Mouse (Mus musculus) lung, embryonic 16.5 days (tissue): ENCODE data around the gene Tenm4. TPM values are rescaled to one million over a fixed set of nuclear protein-coding genes. Genes with fewer than 3 reads are reported as not detected.
A peak's percentile ranks its signal among the peaks of the same experiment; 100 is the strongest.

ENCODE experiments used
- ATAC-seq: fragments of 200-750 bp; cut with Nextera tagmentation; 2 replicates; pipeline ENCODE4 v1.8.0; 2017; ENCODE audit warnings: low read depth, mild to moderate bottlenecking, moderate library complexity
- H3K27ac ChIP-seq: fragments of 300-500 bp; sonication (generic); 2 replicates; pipeline ENCODE4 v1.5.1; 2014; ENCODE audit warnings: mild to moderate bottlenecking, control low read depth, low read length
- H3K27me3 ChIP-seq: fragments of 300-500 bp; sonication (generic); 2 replicates; pipeline ENCODE4 v1.6.1; 2014; ENCODE audit warnings: low read depth, low read length, mixed read lengths; ENCODE audit not compliant: control insufficient read depth, insufficient read depth
- H3K36me3 ChIP-seq: fragments of 300-500 bp; sonication (generic); 2 replicates; pipeline ENCODE4 v1.6.1; 2014; ENCODE audit warnings: low read length; ENCODE audit not compliant: control insufficient read depth, insufficient read depth
- H3K4me1 ChIP-seq: fragments of 300-500 bp; sonication (generic); replicated peaks from 2 replicates; pipeline ENCODE4 v1.6.1; 2014; ENCODE audit warnings: low read length, mixed read lengths; ENCODE audit not compliant: control insufficient read depth, insufficient read depth
- H3K4me2 ChIP-seq: fragments of 300-500 bp; sonication (generic); 2 replicates; pipeline ENCODE4 v1.6.1; 2014; ENCODE audit warnings: low read depth, low read length, control low read depth
- H3K4me3 ChIP-seq: fragments of 300-500 bp; sonication (generic); 2 replicates; pipeline ENCODE4 v1.5.1; 2014; ENCODE audit warnings: mild to moderate bottlenecking, low read length, control low read depth
- H3K9ac ChIP-seq: fragments of 300-500 bp; sonication (generic); 2 replicates; pipeline ENCODE4 v1.6.1; 2014; ENCODE audit warnings: low read length, control low read depth
- H3K9me3 ChIP-seq: fragments of 300-500 bp; sonication (generic); 2 replicates; pipeline ENCODE4 v1.6.1; 2016; ENCODE audit warnings: low read length; ENCODE audit not compliant: control insufficient read depth
- WGBS: fragments of 180-500 bp; shearing (Covaris S2); extraction: QIAGEN DNeasy Blood & Tissue Kit; methylation state at CpG from one replicate; pipeline ENCODE4 v1.1.7; 2014; 5-methylcytosine and 5-hydroxymethylcytosine counted together
- polyA plus RNA-seq: library from polyadenylated mRNA; unstranded; fragments of >200 nt; fragmentation: Nextera tagmentation; extraction: Ambion mirVana; gene quantifications from 2 replicates; pipeline ENCODE4 v1.2.1, GENCODE M21; 2015

Gene Tenm4
- polyA plus RNA-seq, 1 experiment from 2014 or later: 18.5 TPM

GRCm38 (mm10) chr7:96904442-96904841 lies 733.4 kb downstream of the Tenm4 start:
- Histone ChIP-seq H3K36me3 (peaks cover 5% of the 10 kb centered on the region; the same call in 1 of the 2 replicates), H3K27me3 (no peaks in the 10 kb centered on the region), H3K9ac (no peak overlapping the region), H3K27ac (no peak overlapping the region), H3K4me3 (no peak overlapping the region), H3K4me1 (peaks cover 24% of the 10 kb centered on the region), H3K4me2 (no peak overlapping the region), H3K9me3 (no peaks in the 10 kb centered on the region)
- WGBS: 39% methylated on average over 3 of the region's 3 CpGs
- no peak for ATAC-seq

GRCm38 (mm10) chr7:96904936-96905335 lies 733.9 kb downstream of the Tenm4 start:
- 64% methylated on average over 1 of the region's 1 CpGs for WGBS
- H3K4me1 ChIP-seq: peaks cover 22% of the 10 kb centered on the region

GRCm38 (mm10) chr7:96905422-96905821 lies 734.4 kb downstream of the Tenm4 start:
- Histone ChIP-seq H3K4me2 (no peak overlapping the region), H3K27me3 (no peaks in the 10 kb centered on the region), H3K9me3 (no peaks in the 10 kb centered on the region), H3K9ac (no peak overlapping the region), H3K27ac (no peak overlapping the region), H3K4me1 (peaks cover 21% of the 10 kb centered on the region), H3K36me3 (peaks cover 5% of the 10 kb centered on the region; the same call in 1 of the 2 replicates), H3K4me3 (no peak overlapping the region)
- no peak for ATAC-seq
- 83% methylated on average over 3 of the region's 3 CpGs for whole genome bisulfite sequencing

More at GRCm38 (mm10) chr7:96904936-96905335, 733.9 kb downstream of the Tenm4 start:
- H3K4me3 ChIP-seq: no peak overlapping the region
- H3K27me3 ChIP-seq: no peaks in the 10 kb centered on the region
- H3K9ac ChIP-seq: no peak overlapping the region
- 0 out of 2 replicates have a peak overlapping the region, but pooled peaks have one; percentile 18 for H3K27ac ChIP-seq
- no peaks in the 10 kb centered on the region for H3K9me3 ChIP-seq
- H3K36me3 ChIP-seq: peaks cover 5% of the 10 kb centered on the region; the same call in 1 of the 2 replicates
- no peak overlapping the region for H3K4me2 ChIP-seq
- peak; percentile 63 for ATAC-seq

- no peak overlapping the region for H3K27ac ChIP-seq
- no peak overlapping the region for H3K4me2 ChIP-seq
- H3K9me3 ChIP-seq: no peaks in the 10 kb centered on the region
- no peak overlapping the region for H3K4me3 ChIP-seq
- 88% methylated on average over 20 of the region's 20 CpGs for WGBS
- peaks cover 15% of the 10 kb centered on the region for H3K4me1 ChIP-seq
- H3K9ac ChIP-seq: no peak overlapping the region
- no peaks in the 10 kb centered on the region for H3K27me3 ChIP-seq
- ATAC-seq: no peak
- H3K36me3 ChIP-seq: peaks cover 5% of the 10 kb centered on the region; the same call in 1 of the 2 replicates
Measured at GRCm38 (mm10) chr7:96906216-96906615, 735.2 kb downstream of the Tenm4 start.

GRCm38 (mm10) chr7:96907971-96908680 lies 737.1 kb downstream of the Tenm4 start:
- Histone ChIP-seq H3K4me3 (no peak overlapping the region), H3K4me1 (peaks cover 3% of the 10 kb centered on the region), H3K9ac (no peak overlapping the region), H3K9me3 (no peaks in the 10 kb centered on the region), H3K36me3 (peaks cover 5% of the 10 kb centered on the region; the same call in 1 of the 2 replicates), H3K27me3 (no peaks in the 10 kb centered on the region), H3K4me2 (no peak overlapping the region), H3K27ac (no peak overlapping the region)
- WGBS: 71% methylated on average over 16 of the region's 16 CpGs
- no peak for ATAC-seq

GRCm38 (mm10) chr7:96909856-96910255 lies 738.8 kb downstream of the Tenm4 start:
- Histone ChIP-seq H3K27ac (no peak overlapping the region), H3K4me3 (no peak overlapping the region), H3K9me3 (no peaks in the 10 kb centered on the region), H3K4me1 (no peaks in the 10 kb centered on the region), H3K36me3 (peaks cover 5% of the 10 kb centered on the region; the same call in 1 of the 2 replicates), H3K9ac (no peak overlapping the region), H3K4me2 (no peak overlapping the region), H3K27me3 (no peaks in the 10 kb centered on the region)
- ATAC-seq: no peak
- 78% methylated on average over 5 of the region's 5 CpGs for WGBS

GRCm38 (mm10) chr7:96910310-96910960 lies 739.4 kb downstream of the Tenm4 start:
- Histone ChIP-seq H3K36me3 (peaks cover 5% of the 10 kb centered on the region; the same call in 1 of the 2 replicates), H3K4me2 (no peak overlapping the region), H3K4me3 (no peak overlapping the region), H3K27ac (no peak overlapping the region), H3K9ac (no peak overlapping the region), H3K4me1 (no peaks in the 10 kb centered on the region), H3K9me3 (no peaks in the 10 kb centered on the region), H3K27me3 (no peaks in the 10 kb centered on the region)
- 65% methylated on average over 12 of the region's 12 CpGs for WGBS
- ATAC-seq: no peak

GRCm38 (mm10) chr7:96914031-96914430 lies 743.0 kb downstream of the Tenm4 start:
- Histone ChIP-seq H3K27ac (no peak overlapping the region), H3K27me3 (no peaks in the 10 kb centered on the region), H3K36me3 (no peaks in the 10 kb centered on the region), H3K4me2 (no peak overlapping the region), H3K4me3 (no peak overlapping the region), H3K9ac (no peak overlapping the region), H3K4me1 (no peaks in the 10 kb centered on the region), H3K9me3 (no peaks in the 10 kb centered on the region)
- ATAC-seq: peak; percentile 48
- under 1% methylated on average over 6 of the region's 6 CpGs for whole genome bisulfite sequencing

- Histone ChIP-seq H3K9ac (no peak overlapping the region), H3K4me3 (no peak overlapping the region), H3K4me2 (no peak overlapping the region), H3K27me3 (no peaks in the 10 kb centered on the region), H3K4me1 (no peaks in the 10 kb centered on the region), H3K27ac (no peak overlapping the region), H3K36me3 (no peaks in the 10 kb centered on the region), H3K9me3 (no peaks in the 10 kb centered on the region)
- 2% methylated on average over 2 of the region's 2 CpGs for WGBS
- peak; percentile 56 for ATAC-seq
Measured at GRCm38 (mm10) chr7:96915452-96916105, 744.5 kb downstream of the Tenm4 start.
